Mouse (Mus musculus) heart, adult 2 months (tissue): Measurements from ENCODE around the gene Agpat1.

Source experiments
- CTCF ChIP-seq: fragments of 200-600 bp; IDR thresholded peaks from 2 replicates; pipeline ENCODE4 v1.8.1; 2022; ENCODE audit warnings: antibody characterized with exemption, mild to moderate bottlenecking, moderate library complexity
- EP300 ChIP-seq: fragments of 200-500 bp; IDR thresholded peaks from 2 replicates; pipeline ENCODE4 v1.6.1; 2011; ENCODE audit warnings: low read depth, low read length, control low read depth; ENCODE audit not compliant: insufficient read depth
- POLR2A ChIP-seq: fragments of 200-500 bp; IDR thresholded peaks from 2 replicates; pipeline ENCODE4 v1.6.1; 2011; ENCODE audit warnings: mild to moderate bottlenecking, low read depth, low read length, control low read depth; ENCODE audit not compliant: insufficient read depth

GRCm38 (mm10) chr17:34557411-34557810 is 46.7 kb upstream of the Agpat1 start:
- TF ChIP-seq CTCF (no peak), POLR2A (no peak), EP300 (no peak)
